Mouse (Mus musculus): ENCODE measurements at regions not wholly inside any gene's neighbourhood (a gene's known extent, or its start where the extent isn't known, plus 50 kb on each side); places are given as distances from the start of the nearest gene placed in this dataset.

- no peaks in the 10 kb centered on the region for H3K27me3 ChIP-seq
- H3K27ac ChIP-seq: no peak overlapping the region
- no peak overlapping the region for H3K9ac ChIP-seq
- no peak overlapping the region for H3K4me2 ChIP-seq
- no peak overlapping the region for H3K4me3 ChIP-seq
- 73% methylated on average over 9 of the region's 9 CpGs for WGBS
- H3K4me1 ChIP-seq: no peaks in the 10 kb centered on the region
- no peak for ATAC-seq
- H3K9me3 ChIP-seq (replicated peaks): no peaks in the 10 kb centered on the region; the same call in 1 of the 2 replicates
- no peaks in the 10 kb centered on the region for H3K36me3 ChIP-seq (ENCODE audit: poor library complexity, severe bottlenecking)
Measured at GRCm38 (mm10) chr13:44305134-44305991, 423.9 kb upstream of the Jarid2 start.

GRCm38 (mm10) chr13:44306275-44307050 lies 422.8 kb upstream of the Jarid2 start:
- no peaks in the 10 kb centered on the region for H3K36me3 ChIP-seq (ENCODE audit: poor library complexity, severe bottlenecking)
- no peak overlapping the region for H3K27ac ChIP-seq
- no peak overlapping the region for H3K4me2 ChIP-seq
- ATAC-seq: no peak
- H3K9me3 ChIP-seq (replicated peaks): no peaks in the 10 kb centered on the region; the same call in 1 of the 2 replicates
- no peak overlapping the region for H3K4me3 ChIP-seq
- 95% methylated on average over 15 of the region's 15 CpGs for WGBS
- H3K9ac ChIP-seq: no peak overlapping the region
- no peaks in the 10 kb centered on the region for H3K4me1 ChIP-seq
- no peaks in the 10 kb centered on the region for H3K27me3 ChIP-seq

GRCm38 (mm10) chr13:44308227-44308626 lies 421.0 kb upstream of the Jarid2 start:
- Histone ChIP-seq H3K4me1 (no peaks in the 10 kb centered on the region), H3K4me2 (peak overlapping the region; percentile 4; the same call in 1 of the 2 replicates), H3K9ac (no peak overlapping the region), H3K27ac (no peak overlapping the region), H3K9me3 (replicated peaks) (no peaks in the 10 kb centered on the region), H3K4me3 (no peak overlapping the region), H3K27me3 (no peaks in the 10 kb centered on the region), H3K36me3 (ENCODE audit: poor library complexity, severe bottlenecking) (no peaks in the 10 kb centered on the region)
- ATAC-seq: no peak
- 42% methylated on average over 12 of the region's 13 CpGs for WGBS

- Histone ChIP-seq H3K9me3 (replicated peaks) (no peaks in the 10 kb centered on the region), H3K27me3 (no peaks in the 10 kb centered on the region), H3K4me1 (peaks cover 6% of the 10 kb centered on the region; the same call in 1 of the 2 replicates), H3K4me2 (no peak overlapping the region), H3K4me3 (no peak overlapping the region), H3K36me3 (ENCODE audit: poor library complexity, severe bottlenecking) (no peaks in the 10 kb centered on the region), H3K27ac (no peak overlapping the region), H3K9ac (no peak overlapping the region)
- WGBS: 92% methylated on average over 6 of the region's 6 CpGs
- no peak for ATAC-seq
Measured at GRCm38 (mm10) chr13:44312237-44312636, 417.0 kb upstream of the Jarid2 start.

GRCm38 (mm10) chr13:44316747-44317446 lies 412.4 kb upstream of the Jarid2 start:
- no peak overlapping the region for H3K4me3 ChIP-seq
- H3K4me1 ChIP-seq: peaks cover 12% of the 10 kb centered on the region; the same call in 1 of the 2 replicates
- H3K36me3 ChIP-seq (ENCODE audit: poor library complexity, severe bottlenecking): no peaks in the 10 kb centered on the region
- no peak overlapping the region for H3K27ac ChIP-seq
- no peak for ATAC-seq
- no peaks in the 10 kb centered on the region for H3K9me3 ChIP-seq (replicated peaks)
- no peak overlapping the region for H3K9ac ChIP-seq
- 61% methylated on average over 13 of the region's 13 CpGs for WGBS
- H3K27me3 ChIP-seq: no peaks in the 10 kb centered on the region
- no peak overlapping the region for H3K4me2 ChIP-seq

DNA sequence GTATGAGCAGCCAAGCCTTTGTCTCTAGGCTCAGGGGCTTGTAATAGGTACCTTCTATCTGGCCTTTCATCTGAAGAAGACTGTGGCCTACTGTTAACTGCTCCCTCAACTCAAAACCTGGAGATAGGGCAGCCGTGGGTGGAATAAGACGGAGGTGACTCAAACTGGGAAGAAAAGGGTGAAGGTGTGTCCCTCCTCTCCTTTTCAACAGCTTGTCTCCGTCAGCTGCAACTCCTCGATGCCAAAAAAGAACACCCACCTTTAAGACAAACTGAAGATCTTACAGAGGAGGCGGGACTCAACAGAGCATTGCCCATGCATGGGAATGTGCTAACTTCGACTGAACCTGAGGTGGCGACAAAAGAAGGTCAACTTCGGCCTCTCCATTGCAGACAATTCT lies 411.7 kb upstream of the Jarid2 start:
- WGBS: 52% methylated on average over 8 of the region's 8 CpGs

GRCm38 (mm10) chr13:44319101-44319500 lies 410.2 kb upstream of the Jarid2 start:
- no peaks in the 10 kb centered on the region for H3K36me3 ChIP-seq (ENCODE audit: poor library complexity, severe bottlenecking)
- no peak overlapping the region for H3K4me3 ChIP-seq
- peaks cover 12% of the 10 kb centered on the region; the same call in 1 of the 2 replicates for H3K4me1 ChIP-seq
- no peak overlapping the region for H3K4me2 ChIP-seq
- no peak overlapping the region for H3K27ac ChIP-seq
- no peaks in the 10 kb centered on the region for H3K27me3 ChIP-seq
- WGBS: 93% methylated on average over 9 of the region's 9 CpGs
- H3K9me3 ChIP-seq (replicated peaks): no peaks in the 10 kb centered on the region
- no peak for ATAC-seq
- no peak overlapping the region for H3K9ac ChIP-seq

More for the DNA sequence above, 411.7 kb upstream of the Jarid2 start:
- H3K9ac ChIP-seq: no peak overlapping the region
- no peak for ATAC-seq
- H3K27ac ChIP-seq: no peak overlapping the region
- no peaks in the 10 kb centered on the region for H3K36me3 ChIP-seq (ENCODE audit: poor library complexity, severe bottlenecking)
- H3K4me2 ChIP-seq: no peak overlapping the region
- H3K4me1 ChIP-seq: peaks cover 12% of the 10 kb centered on the region; the same call in 1 of the 2 replicates
- no peaks in the 10 kb centered on the region for H3K9me3 ChIP-seq (replicated peaks)
- no peak overlapping the region for H3K4me3 ChIP-seq
- no peaks in the 10 kb centered on the region for H3K27me3 ChIP-seq

GRCm38 (mm10) chr13:44319511-44319910 lies 409.8 kb upstream of the Jarid2 start:
- no peak for ATAC-seq
- WGBS: 94% methylated on average over 9 of the region's 9 CpGs
- no peak overlapping the region for H3K4me2 ChIP-seq
- no peaks in the 10 kb centered on the region for H3K36me3 ChIP-seq (ENCODE audit: poor library complexity, severe bottlenecking)
- no peaks in the 10 kb centered on the region for H3K9me3 ChIP-seq (replicated peaks)
- H3K9ac ChIP-seq: no peak overlapping the region
- no peak overlapping the region for H3K27ac ChIP-seq
- peaks cover 12% of the 10 kb centered on the region; the same call in 1 of the 2 replicates for H3K4me1 ChIP-seq
- H3K4me3 ChIP-seq: no peak overlapping the region
- H3K27me3 ChIP-seq: no peaks in the 10 kb centered on the region

DNA sequence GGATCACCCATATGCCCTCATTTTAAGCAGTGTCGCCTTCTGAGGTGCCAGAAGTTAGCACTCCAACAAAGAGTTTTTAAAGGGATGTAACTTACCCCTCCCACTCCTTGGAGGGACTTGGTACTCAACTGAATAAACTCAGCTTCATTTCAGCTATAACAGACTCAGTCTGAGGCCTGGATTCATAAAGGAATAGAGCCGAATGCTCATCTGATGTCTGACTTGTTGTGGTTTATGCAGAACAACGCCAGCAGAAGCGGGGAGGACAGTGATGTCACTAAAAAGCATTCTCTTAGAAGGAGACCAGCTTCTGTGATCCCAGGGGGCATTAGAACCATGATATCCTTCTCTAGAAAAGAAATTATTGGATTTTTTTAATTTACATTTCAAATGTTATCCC lies 409.0 kb upstream of the Jarid2 start:
- 95% methylated on average over 4 of the region's 4 CpGs for WGBS
- Histone ChIP-seq H3K4me1 (peaks cover 12% of the 10 kb centered on the region; the same call in 1 of the 2 replicates), H3K4me3 (no peak overlapping the region), H3K4me2 (no peak overlapping the region), H3K36me3 (ENCODE audit: poor library complexity, severe bottlenecking) (no peaks in the 10 kb centered on the region), H3K27ac (no peak overlapping the region), H3K27me3 (no peaks in the 10 kb centered on the region), H3K9me3 (replicated peaks) (no peaks in the 10 kb centered on the region), H3K9ac (no peak overlapping the region)
- ATAC-seq: no peak

- Histone ChIP-seq H3K9me3 (replicated peaks) (no peaks in the 10 kb centered on the region), H3K4me2 (no peak overlapping the region), H3K36me3 (ENCODE audit: poor library complexity, severe bottlenecking) (no peaks in the 10 kb centered on the region), H3K4me1 (peaks cover 12% of the 10 kb centered on the region; the same call in 1 of the 2 replicates), H3K27me3 (no peaks in the 10 kb centered on the region), H3K9ac (no peak overlapping the region), H3K4me3 (no peak overlapping the region), H3K27ac (no peak overlapping the region)
- 86% methylated on average over 16 of the region's 16 CpGs for WGBS
- ATAC-seq: no peak
Measured at GRCm38 (mm10) chr13:44321009-44321596, 408.2 kb upstream of the Jarid2 start.

GRCm38 (mm10) chr13:44328416-44328815 lies 400.9 kb upstream of the Jarid2 start:
- Histone ChIP-seq H3K4me3 (no peak overlapping the region), H3K9me3 (replicated peaks) (no peaks in the 10 kb centered on the region), H3K27me3 (no peaks in the 10 kb centered on the region), H3K36me3 (ENCODE audit: poor library complexity, severe bottlenecking) (no peaks in the 10 kb centered on the region), H3K9ac (no peak overlapping the region), H3K4me1 (no peaks in the 10 kb centered on the region), H3K27ac (no peak overlapping the region), H3K4me2 (no peak overlapping the region)
- 93% methylated on average over 8 of the region's 8 CpGs for WGBS
- no peak for ATAC-seq
